Mouse (Mus musculus): ENCODE results near the gene Adra1d.

Adra1d gene

DNA sequence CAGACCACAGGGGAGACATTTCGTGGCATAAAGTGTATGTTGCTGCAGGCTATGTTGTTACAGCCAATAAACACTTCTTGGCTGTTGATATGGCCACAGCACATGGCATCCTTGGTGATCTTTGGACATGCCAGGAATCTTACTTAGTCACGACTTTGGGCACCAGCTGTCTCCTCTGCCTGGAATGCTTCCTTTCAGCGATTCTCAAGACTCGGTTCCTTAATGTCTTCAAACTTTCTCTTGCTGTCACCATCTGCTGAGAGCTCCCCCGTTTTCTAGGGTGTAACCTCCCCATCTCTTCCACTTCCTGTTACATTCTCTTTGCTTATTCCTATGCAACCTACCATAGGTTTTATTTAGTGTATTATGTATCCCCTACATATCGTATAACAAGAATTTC is 22.3 kb downstream of the Adra1d start:
- CTCF ChIA-PET, result no interaction called here

DNA sequence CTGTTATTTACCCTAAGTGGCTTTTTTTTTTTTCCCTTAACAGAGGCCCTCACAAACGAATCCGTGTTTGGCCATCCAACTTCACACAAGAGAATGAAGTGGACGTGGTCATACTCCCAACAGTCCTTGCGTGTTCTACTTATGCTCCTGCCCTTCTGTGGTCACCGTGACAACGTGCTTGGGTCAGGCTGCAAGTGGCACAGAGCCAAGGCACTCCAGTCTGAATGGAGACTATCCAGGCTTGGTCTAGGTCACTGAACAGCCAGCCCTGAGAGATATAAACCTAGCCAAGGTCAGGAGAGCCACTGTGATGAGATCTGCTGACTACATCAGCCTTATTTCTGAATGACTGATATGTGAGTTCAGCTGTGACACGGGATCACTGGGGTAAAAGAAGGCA is 23.7 kb downstream of the Adra1d start:
- CTCF ChIA-PET, result no interaction called here

DNA sequence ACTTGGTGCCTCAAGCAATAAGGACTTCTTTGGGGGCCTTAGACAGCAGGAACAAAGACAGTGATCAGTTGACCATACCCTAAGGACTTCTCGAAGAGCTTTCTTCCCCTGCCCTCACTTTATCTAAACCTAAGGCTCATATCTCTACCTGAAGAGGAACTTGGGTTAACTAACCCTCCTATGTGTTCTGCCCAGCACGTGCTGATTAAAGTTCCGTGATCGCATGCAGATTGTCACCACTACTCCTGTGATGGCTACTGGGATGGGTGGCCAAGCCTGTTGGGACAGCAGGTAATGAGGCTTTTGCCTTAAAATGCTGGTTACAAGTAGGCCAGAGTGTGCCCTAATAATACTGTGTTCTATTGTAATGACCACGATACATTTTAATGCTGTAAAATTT is 26.9 kb downstream of the Adra1d start:
- CTCF ChIA-PET, result no interaction called here

DNA sequence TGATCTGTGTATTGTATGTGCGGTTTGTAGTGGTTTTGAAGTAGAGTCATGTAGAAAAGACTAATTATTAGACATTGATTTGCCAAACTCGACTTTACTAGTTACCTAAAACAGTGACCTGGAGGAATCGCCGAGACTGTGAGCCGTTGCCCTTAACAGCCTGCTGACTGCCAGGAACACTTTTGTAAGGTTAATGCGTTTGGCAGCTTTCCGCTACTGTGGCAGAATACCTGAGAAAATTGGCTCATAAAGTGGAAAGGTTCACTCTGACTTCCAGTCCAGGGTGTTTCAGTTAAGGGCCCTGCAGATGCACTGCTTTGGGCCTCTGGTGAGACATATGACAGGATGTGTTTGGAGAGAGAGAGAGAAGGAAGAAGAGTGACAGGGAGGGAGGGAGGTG is 30.8 kb downstream of the Adra1d start:
- CTCF ChIA-PET, result no interaction called here

DNA sequence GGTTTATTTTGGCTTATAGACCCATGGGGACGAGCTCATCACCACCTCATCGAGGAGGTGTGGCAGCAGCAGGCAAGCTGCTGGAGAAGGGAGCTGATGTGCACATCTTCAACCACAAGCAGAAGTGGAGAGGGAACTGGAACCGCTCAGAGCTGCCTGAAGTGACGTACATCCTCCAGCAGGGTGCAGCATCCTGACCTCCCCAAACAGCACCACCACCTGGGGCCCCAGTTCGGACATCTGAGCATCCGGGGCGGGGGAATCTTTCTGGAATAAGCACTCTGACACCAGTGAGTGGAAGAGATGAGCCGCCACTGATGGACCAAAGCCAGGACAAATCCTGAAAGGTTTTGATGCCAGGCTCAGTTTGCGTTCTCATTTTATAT is 31.5 kb downstream of the Adra1d start:
- CTCF ChIA-PET, result interaction anchor here (0.5 to 1.3 kb wide), 3 partner anchors 15 to 638 kb away, joined by 3 to 9 read pairs (median 4); no protein-coding TSS in a partner anchor

DNA sequence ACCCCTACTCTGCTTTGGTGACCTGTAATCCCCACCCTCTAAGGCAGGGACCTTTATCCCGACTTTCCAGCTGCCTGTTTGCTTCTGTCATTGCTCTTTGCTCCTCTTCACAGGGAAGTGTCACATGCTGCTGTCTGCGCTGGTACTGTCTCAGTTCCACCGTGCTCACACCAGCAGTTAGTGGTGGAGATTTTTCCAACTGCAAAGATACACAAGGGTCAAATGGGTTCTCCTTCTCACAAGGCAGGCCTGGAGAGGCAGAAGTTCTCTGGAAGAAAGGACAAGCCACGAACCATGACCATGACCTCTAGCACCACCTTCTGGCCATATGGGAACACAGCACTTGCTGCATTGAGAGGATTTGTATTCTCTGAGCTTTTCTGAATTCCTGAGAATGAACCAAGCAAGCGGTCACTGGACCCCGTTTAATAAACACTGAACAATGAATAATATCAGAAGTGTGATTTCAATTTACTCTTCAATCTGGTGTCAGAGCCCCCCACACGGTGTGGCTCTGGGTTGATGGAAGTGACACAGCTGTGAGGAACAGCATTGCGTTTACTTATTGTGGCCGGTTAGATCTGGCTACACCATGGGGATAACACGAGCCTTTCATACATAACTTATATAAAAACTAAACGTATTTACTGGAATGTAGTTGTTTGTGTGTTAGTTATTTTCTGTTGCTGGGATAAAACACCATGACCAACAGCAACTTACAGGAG is 32.0 kb downstream of the Adra1d start:
- CTCF ChIA-PET, result interaction anchor here (0.5 to 1.3 kb wide), 2 partner anchors 16 to 58 kb away, joined by 3 to 4 read pairs; no protein-coding TSS in a partner anchor

DNA sequence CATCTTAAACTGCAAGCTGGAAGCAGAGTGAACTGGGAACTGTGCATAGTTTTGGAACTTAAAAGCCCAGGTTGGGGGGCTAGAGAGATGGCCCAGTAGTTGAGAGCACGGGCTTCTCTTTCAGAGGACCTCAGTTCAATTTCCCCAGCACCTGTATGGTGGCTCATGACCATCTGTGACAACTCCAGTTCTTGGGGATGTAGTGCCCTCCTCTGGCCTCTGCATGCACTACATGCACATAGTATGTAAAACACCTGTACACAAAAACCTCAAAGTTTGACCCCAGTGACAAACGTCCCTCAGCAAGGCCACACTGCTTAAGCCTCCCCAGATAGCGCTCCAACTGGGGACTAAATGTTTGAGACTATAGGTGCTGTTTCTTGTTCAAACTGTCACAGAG is 35.0 kb downstream of the Adra1d start:
- CTCF ChIA-PET, result no interaction called here

DNA sequence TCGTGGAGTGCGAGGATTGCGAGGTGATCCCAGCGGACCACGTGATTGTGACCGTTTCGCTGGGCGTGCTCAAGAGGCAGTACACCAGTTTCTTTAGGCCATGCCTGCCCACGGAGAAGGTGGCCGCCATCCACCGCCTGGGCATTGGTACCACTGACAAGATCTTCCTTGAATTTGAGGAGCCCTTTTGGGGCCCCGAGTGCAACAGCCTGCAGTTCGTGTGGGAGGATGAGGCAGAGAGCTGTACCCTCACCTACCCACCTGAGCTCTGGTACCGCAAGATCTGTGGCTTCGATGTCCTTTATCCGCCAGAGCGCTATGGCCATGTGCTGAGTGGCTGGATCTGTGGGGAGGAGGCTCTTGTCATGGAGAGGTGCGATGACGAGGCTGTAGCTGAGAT is 41.3 kb downstream of the Adra1d start:
- CTCF ChIA-PET, result interaction anchor here (0.5 to 0.7 kb wide), 2 partner anchors 31 to 126 kb away, joined by 5 to 7 read pairs; no protein-coding TSS in a partner anchor

DNA sequence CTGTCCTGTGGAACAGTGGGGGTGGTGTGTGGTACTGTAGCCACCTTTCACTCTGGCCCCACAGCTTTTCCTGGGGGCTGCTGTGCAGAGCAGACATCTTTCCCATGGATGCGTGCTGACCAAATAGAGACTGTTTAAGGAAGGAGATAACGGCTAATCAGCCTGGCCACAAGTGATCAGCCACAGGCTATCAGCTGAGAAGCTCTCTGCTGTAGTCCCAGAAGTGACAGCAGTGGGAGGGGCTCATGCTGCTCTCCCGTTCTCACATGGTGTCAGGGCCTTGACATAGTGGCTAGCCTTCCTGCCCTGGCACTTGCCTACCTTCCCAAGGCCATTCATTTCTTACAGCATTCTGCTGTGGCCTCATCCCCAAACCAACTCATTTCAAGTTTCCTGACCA is 43.3 kb downstream of the Adra1d start:
- CTCF ChIA-PET, result no interaction called here

DNA sequence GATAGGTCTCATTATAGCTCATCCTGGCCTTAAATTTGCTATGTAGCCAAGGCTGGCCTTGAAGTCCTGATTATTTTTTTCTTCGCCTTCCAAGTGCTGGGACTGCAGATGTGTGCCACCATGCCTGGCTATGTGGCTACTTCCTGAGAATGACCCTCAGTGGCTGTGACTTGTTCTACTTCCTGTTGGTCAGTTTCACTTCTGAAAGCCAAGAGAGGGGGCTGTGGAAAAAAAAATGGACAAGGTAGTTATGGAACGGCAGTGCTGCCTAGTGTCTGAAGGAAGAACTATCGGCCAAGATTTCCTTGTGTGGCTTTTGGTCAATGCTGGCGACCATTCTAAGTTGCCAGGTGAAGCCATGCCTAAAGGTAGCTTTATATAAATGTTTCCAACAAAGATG is 44.5 kb downstream of the Adra1d start:
- CTCF ChIA-PET, result no interaction called here

DNA sequence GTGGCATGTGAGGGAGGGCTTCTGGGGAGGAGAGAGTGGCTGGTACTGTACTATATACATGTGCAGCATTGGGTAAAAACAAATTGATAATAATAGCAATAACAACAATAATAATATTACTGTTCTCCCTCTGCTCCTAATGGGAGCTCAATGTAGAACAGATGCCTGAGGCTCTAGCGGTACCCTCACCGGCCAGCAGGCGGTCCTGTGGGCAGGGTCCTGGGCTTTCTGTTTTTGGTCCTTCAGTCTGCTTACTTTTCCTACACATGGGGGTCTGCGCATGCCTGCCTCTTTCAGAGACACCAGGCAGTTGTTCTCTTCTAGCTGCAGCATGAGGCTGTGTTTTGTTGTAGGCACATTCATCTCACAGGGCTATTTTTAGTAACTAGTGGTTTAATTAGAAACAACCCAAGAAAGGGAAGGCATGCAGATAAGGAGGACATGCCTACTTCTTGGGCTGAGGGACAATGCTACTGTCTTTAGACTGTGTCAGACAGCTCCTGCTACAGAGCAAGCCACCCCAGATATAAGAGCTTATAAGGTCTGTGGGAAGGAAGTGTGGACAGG is 47.9 kb downstream of the Adra1d start:
- CTCF ChIA-PET, result no interaction called here

DNA sequence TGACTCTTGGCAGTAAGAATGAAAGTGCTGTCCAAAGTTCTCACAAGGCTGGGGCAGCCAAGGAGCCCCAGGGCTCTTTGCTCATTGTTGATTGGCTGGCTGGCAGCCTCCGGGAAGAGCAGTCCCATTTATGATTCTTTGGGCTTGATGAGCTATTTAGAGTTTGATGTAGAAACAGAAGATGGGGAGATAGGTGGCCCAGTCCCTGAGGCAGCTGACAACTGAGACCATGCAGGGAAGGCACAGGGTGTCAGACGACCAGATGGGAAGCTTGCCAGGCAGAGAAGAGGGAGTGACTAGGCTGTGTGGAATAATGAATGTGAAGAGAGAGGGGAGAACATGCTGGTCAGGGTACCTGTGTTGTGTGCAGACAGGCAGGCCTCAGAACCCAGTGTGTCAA is 48.6 kb downstream of the Adra1d start:
- CTCF ChIA-PET, result no interaction called here

DNA sequence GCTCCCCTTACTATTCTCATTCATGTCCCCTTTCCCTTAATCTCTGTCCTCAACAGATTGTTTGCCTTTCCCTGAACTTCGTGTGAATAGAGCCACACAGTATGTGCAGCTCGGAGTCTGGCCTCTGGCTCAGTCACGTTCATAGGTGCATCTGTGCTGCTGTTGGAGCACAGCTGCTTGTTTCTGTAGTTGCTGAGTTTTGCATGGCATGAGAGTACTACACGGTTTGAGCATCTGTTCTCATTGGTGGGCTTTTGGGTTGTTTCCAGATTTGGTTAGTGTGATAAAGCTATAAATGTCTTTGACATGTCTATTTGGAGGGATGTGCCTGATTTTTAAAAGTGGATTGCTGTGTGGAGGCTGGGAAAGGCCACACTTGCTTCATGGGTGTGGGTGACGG is 51.6 kb downstream of the Adra1d start:
- CTCF ChIA-PET, result interaction anchor here (0.6 kb wide), 2 partner anchors 9 to 200 kb away, joined by 3 to 4 read pairs; no protein-coding TSS in a partner anchor

DNA sequence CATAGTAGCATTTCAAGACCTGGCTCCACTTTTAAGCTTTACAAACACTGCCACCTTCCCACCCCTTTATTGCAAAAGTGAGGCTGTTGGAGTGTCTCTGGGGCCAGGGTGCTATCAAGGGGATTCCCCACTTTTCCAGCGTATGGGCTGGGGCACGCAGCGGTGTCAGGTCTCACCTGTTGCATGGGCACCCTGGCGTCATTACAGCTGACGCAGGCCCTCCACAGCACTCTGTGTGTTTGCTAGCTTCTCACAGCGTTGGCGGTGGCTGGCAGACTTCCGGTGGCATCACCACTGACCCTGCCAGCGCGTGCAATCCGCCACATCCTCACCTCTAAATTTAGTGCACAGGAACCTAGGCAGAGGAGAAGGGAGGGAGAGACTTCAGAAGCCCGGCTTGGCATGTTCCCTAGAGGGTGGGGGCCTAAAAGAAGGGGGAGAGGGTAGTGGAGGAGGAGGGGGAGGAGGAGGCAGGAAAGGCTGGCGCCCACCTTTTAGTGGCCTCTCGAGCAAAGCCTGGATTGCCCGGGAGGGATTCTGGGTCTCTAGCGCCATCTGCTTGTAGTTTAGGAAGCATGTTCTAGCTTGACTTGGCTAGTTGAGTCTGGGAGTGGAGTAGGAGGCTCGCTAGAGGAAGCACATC is 52.3 kb downstream of the Adra1d start:
- CTCF ChIA-PET, result interaction anchor here (0.6 kb wide), 2 partner anchors 8 to 200 kb away, joined by 3 to 4 read pairs; no protein-coding TSS in a partner anchor

DNA sequence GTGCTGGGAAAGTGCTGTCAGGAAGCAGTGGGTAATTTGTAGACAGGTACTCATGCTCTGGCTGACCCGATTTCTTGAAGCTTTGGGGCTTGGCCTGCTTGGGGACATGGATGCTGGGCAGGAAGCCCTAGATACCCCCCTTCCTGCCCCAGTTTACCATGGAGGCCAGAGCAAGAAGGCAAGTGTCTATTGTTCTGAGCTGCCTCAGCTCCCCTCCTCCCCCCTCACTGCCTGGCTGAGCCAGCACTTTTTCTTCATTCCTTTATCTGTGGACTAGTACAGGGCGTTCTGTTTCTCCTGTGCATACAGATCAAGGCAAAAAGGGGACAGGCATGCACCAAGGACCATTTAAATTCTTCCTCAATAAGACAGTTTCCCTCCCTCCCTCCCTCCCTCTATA is 53.6 kb downstream of the Adra1d start:
- CTCF ChIA-PET, result no interaction called here

DNA sequence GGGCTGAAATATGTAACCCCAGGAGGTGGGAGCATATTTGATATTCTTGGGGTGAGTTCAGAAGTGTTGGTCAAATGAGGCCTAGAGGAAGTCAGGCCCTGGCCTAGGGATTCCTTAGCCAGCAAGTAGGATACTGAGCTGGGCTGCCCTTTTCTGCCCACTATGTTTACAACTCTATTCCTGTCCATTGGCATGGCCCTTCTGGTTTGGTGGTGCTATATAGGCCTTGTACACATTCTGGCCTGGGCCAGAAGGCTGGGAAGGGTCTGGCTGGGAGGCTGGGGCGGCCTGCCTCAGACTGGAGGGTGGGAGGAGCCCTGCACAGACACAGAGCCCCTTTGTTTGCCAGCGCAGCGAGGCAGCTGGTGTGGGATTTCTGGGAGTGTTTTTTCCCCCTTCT is 55.7 kb downstream of the Adra1d start:
- CTCF ChIA-PET, result no interaction called here

DNA sequence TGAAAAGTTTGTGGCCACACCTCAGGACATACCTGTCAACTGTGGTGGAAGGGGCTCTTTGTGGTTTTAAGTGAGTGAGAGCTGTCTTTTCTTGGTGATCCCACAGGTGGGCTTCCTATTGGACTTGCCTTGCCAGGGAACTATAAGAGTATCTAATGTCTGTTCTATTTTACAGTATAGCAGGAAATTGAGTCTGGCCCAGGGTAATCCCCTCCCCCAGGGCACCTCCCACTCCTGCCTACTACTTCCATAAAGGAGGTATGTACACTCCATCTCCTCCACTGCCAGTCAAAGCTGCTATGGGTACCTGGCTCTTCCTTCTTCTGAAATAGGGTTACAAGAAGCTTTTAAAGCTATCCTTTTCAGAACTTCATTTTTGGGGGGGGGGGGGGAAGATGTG is 56.7 kb downstream of the Adra1d start:
- CTCF ChIA-PET, result interaction anchor here (0.6 kb wide), 1 partner anchor 77 kb away, joined by 4 read pairs; no protein-coding TSS in a partner anchor

DNA sequence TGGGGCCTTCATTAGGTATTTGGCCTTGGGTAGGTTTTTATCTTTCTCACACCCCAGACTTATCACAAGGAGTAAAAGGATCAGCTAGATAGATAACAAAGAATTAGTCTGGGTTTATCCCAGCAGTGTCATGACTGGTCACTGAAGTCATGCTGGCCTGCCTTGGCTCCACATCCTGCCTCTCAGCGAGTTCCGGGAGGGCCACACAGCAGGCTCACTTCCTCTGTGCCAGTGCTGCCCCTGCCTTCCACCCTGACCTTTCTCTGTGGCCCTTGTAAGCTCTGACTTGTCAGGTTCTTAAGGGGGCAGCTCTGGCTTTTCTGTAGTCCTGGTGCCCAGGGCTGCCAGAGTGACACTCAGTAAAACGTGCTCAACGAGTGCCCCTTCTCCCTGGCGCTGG is 59.5 kb downstream of the Adra1d start:
- CTCF ChIA-PET, result no interaction called here

DNA sequence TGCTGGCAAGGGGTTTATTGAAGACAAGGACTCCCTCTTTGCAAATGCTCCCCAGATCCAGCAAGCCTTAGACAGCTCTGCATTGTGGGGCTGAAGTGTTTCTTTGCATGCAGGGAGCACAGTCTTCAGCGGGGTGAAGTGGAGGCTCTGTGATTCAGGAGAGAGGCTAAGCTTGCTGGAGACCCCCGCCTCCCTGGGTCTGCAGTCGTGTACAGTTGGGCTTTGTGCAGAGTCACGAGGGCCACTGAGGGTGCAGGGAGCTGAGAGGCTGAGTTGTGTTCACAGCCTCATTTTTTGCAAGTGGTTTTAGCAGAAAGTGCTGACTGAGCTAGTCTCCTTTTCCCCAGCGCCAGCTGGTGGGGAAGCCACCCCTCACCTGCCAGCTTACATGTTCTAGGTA is 60.2 kb downstream of the Adra1d start:
- CTCF ChIA-PET, result interaction anchor here (0.6 kb wide), 1 partner anchor 8 kb away, joined by 4 read pairs; no protein-coding TSS in a partner anchor

DNA sequence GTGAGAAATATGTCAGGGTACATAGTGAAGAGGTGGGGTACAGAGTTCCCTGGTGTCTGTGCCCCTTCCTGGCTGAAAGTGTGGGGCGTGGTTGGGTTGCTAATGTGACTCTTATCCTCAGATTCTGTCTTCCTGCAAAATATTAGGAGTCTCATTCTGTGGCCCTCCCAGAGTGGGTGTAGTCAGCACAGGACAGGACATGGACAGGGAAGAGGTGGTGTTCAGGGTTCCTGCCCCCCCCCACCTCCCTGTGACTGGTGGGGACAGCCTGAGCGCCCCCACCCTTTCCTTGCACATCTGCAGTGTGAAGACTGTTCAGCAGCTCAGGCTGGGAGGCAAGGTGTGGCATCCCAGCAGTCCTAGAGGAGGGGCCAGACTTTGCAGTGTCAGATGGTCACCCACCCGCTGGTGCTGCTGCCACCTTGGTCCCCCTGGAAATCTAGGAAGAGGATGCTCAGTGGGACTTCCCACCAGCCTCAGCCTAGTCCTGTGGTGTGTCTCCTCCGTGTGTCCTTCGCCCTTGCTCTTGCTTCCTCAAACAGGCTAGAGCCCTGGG is 62.7 kb downstream of the Adra1d start:
- CTCF ChIA-PET, result no interaction called here

DNA sequence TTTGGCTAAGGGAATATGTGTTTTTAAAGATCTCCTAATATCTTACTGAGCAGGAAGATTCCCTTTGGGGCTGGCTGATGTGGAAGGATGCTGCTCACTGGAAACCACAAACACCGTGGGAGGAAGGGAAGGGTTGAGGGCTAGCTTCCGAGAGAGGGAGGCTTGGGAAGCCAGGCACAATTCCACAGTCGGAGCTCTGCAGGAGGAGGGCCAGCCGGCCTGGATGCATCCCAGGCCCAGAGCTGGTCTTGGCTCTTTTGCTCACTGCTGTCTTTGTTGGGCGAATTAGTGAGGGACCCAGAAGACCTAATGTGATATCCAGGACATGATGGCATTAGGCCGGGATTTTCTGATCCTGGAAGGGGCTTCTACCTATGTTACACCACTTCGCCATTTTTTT is 63.9 kb downstream of the Adra1d start:
- CTCF ChIA-PET, result no interaction called here

DNA sequence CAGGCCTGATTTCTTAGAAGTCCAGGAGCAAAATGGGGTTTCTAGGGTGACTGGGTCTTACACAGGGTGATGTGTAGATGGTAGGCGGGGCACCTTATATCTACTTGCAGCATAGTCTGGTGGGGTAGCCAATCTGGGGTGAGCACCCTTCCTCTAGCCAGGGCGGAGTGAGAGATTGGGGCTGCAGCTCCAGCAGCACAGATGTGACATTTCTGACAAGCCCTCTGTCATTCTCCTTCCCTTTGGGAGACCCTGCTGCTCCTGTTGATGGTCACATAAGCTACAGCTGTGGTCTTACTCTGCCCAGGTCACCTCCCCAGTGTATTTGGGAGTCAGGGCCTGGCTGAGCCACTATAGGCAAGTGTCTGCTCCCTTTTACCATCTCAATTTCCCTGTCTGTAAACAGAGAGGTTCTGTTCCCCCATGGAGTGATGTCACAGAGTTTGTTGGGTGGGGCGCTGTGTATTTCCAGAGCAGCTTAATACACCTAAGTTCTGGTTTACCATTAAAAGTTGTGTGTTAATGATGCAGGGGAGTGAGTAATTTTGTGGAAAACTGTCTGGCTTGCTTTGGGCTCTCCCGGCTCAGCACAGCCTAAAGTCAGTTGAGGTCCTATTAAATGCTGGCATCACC is 64.7 kb downstream of the Adra1d start:
- CTCF ChIA-PET, result interaction anchor here (0.6 kb wide), 1 partner anchor 247 kb away, joined by 3 read pairs; no protein-coding TSS in a partner anchor

Data from spleen, embryonic (tissue).